Mouse (Mus musculus): ENCODE measurements at regions not wholly inside any gene's neighbourhood (a gene's known extent, or its start where the extent isn't known, plus 50 kb on each side); places are given as distances from the start of the nearest gene placed in this dataset.

DNA sequence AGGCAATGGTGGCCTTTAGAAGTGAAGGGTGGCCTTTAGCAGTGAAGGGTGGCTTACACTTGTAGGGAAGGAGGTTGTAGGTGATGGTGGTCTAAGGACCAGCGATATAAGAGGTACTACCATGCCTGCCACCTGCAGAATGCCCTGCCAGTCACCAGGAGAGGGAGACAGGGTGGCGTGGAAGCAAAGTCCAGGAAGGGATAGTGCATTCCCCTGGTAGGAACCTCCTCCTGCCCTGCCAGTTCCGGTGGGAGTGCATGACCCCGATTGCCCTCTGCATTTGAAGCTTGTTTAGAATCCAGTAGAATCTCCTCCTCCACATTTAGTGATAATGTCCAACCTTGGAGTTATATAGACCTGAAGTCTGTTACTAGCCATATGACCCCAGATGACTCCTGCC, 127.7 kb upstream of the Id2 start:
- TF ChIP-seq POLR2A (IDR thresholded peaks at IDR 0.05; ENCODE audit: insufficient read depth, low read length) (no peak), CTCF (IDR thresholded peaks at IDR 0.05; ENCODE audit: low read depth, low read length) (no peak), EP300 (IDR thresholded peaks at IDR 0.05; ENCODE audit: insufficient read depth, low read depth, low read length) (no peak)
